Mouse (Mus musculus) common myeloid progenitor, adult 5-6 weeks (primary cell): ENCODE measurements around the gene Gm20532. TPM values are rescaled to one million over a fixed set of nuclear protein-coding genes. Genes with fewer than 3 reads are reported as not detected.

ENCODE experiments used
- ATAC-seq: replicated peaks from 2 replicates; pipeline ENCODE4 v1.8.0; 2016; ENCODE audit warnings: low read depth, mild to moderate bottlenecking, moderate TSS enrichment, inconsistent platforms; ENCODE audit not compliant: poor library complexity, severe bottlenecking
- total RNA-seq: library from RNA; stranded (forward); fragments of 200-1000, 187-1606 nt; gene quantifications from 2 replicates; pipeline ENCODE4 v1.2.3, GENCODE M21; 2017

Gene Gm20532
- total RNA-seq, 1 experiment from 2014 or later, result not detected

GRCm38 (mm10) chr2:26638572-26638971 lies 52.1 kb downstream of the Gm20532 start:
- ATAC-seq, result no peak

- ATAC-seq, result no peak
Observed at GRCm38 (mm10) chr2:26639083-26639482, 52.6 kb downstream of the Gm20532 start.

GRCm38 (mm10) chr2:26639838-26640830 lies 53.7 kb downstream of the Gm20532 start:
- peak; percentile 81 for ATAC-seq

- no peak for ATAC-seq
Observed at GRCm38 (mm10) chr2:26641006-26641647, 54.7 kb downstream of the Gm20532 start.

- peak; percentile 28; the same call in 1 of the 2 replicates for ATAC-seq
Observed at GRCm38 (mm10) chr2:26643942-26644341, 57.5 kb downstream of the Gm20532 start.

- ATAC-seq, result peak; percentile 99
Observed at GRCm38 (mm10) chr2:26646643-26647293, 60.3 kb downstream of the Gm20532 start.

- ATAC-seq, result no peak
Observed at GRCm38 (mm10) chr2:26654687-26655086, 68.2 kb downstream of the Gm20532 start.

- ATAC-seq, result no peak
Observed at GRCm38 (mm10) chr2:26657426-26657825, 71.0 kb downstream of the Gm20532 start.

- peak; percentile 69 for ATAC-seq
Observed at GRCm38 (mm10) chr2:26661143-26661752, 74.8 kb downstream of the Gm20532 start.

GRCm38 (mm10) chr2:26661768-26662508 lies 75.5 kb downstream of the Gm20532 start:
- no peak for ATAC-seq

- ATAC-seq, result no peak
Observed at GRCm38 (mm10) chr2:26662509-26662882, 76.1 kb downstream of the Gm20532 start.

GRCm38 (mm10) chr2:26663112-26663511 lies 76.7 kb downstream of the Gm20532 start:
- ATAC-seq, result peak; percentile 65

- peak; percentile 91 for ATAC-seq
Observed at GRCm38 (mm10) chr2:26663551-26663950, 77.1 kb downstream of the Gm20532 start.

GRCm38 (mm10) chr2:26668746-26669145 lies 82.3 kb downstream of the Gm20532 start:
- 0 out of 2 replicates have a peak, but pooled peaks have one; percentile 5 for ATAC-seq

- ATAC-seq, result no peak
Observed at GRCm38 (mm10) chr2:26671182-26671581, 84.7 kb downstream of the Gm20532 start, which contains the start of gene Lcn4. Gene Lcn4 (minus strand): TSS chr2:26671282.
